11 mouse cellular contexts compared by ENCODE assay signal in genomic region chr2:129133006-129133805, GRCm38 (mm10). TPM values are rescaled to one million over a fixed set of nuclear protein-coding genes. Genes with fewer than 3 reads are reported as not detected.
DNase-seq lines count a peak whose midpoint lies in the region; ATAC-seq and TF ChIP-seq lines count a peak whose summit lies in the region.
"Had no signal": no experiment of that assay in that cellular context is flagged by ENCODE, and none has a peak within 500 bp of the region (broad histone marks: within the 10 kb centered on the region; RNA-seq: fewer than 3 reads in every experiment).

No protein-coding gene starts in this region.

- ATAC-seq in intestine, postnatal 0 days = no peak
- ATAC-seq: inflammation-experienced regulatory T-cells, adult 6 months had no signal

- H3K4me3 ChIP-seq in intestine, postnatal 0 days (ENCODE audit: low read depth, low read length) = no peak overlapping the region
- H3K4me3 ChIP-seq: embryonic facial prominence, embryonic 15.5 days; heart, embryonic 10.5 days had no signal

- H3K27me3 ChIP-seq in intestine, postnatal 0 days (replicated peaks; ENCODE audit: control insufficient read depth, insufficient read depth, low read length) = no peaks in the 10 kb centered on the region
- H3K27me3 ChIP-seq: embryonic facial prominence, embryonic 15.5 days had no signal

- peak; percentile 55 for DNase-seq in ovary, adult 18-20 months (ENCODE audit: low spot score)
- DNase-seq in ovary, postnatal 10 days (ENCODE audit: low spot score) = no peak
- DNase-seq in adrenal gland, postnatal 14 days = peak; percentile 85
- DNase-seq in frontal cortex, postnatal 36 days (ENCODE audit: low spot score in 2 of 2) = peak; percentile 73 to 76
- DNase-seq in right cerebral cortex, postnatal 36 days (ENCODE audit: low spot score in 2 of 2) = peak; percentile 82 to 85
- no peak for DNase-seq in lung, adult 18-20 months
- DNase-seq in urinary bladder, postnatal 10 days (ENCODE audit: low spot score) = no peak

- whole genome bisulfite sequencing in intestine, postnatal 0 days = 95% methylated on average over 14 of the region's 14 CpGs

- no peaks in the 10 kb centered on the region for H3K9me3 ChIP-seq in intestine, postnatal 0 days (ENCODE audit: control insufficient read depth)
- H3K9me3 ChIP-seq: heart, embryonic 10.5 days had no signal

- no peak overlapping the region for H3K9ac ChIP-seq in intestine, postnatal 0 days (ENCODE audit: low read depth, low read length)
- H3K9ac ChIP-seq: embryonic facial prominence, embryonic 15.5 days had no signal

- H3K4me2 ChIP-seq in intestine, postnatal 0 days (replicated peaks; ENCODE audit: low read depth) = no peak overlapping the region
- H3K4me2 ChIP-seq: embryonic facial prominence, embryonic 15.5 days had no signal

- H3K4me1 ChIP-seq in intestine, postnatal 0 days (replicated peaks; ENCODE audit: control insufficient read depth, insufficient read depth, low read length) = 0 out of 2 replicates have a peak, but pooled peaks cover 5% of the 10 kb centered on the region

- peaks cover 18% of the 10 kb centered on the region for H3K36me3 ChIP-seq in intestine, postnatal 0 days (ENCODE audit: control insufficient read depth, insufficient read depth)

- no peak for TF ChIP-seq CTCF in intestine, postnatal 0 days (IDR thresholded peaks at IDR 0.05; ENCODE audit: low read depth)

- no peak overlapping the region for H3K27ac ChIP-seq in intestine, postnatal 0 days (ENCODE audit: low read depth, low read length)
- H3K27ac ChIP-seq: embryonic facial prominence, embryonic 15.5 days; heart, embryonic 10.5 days had no signal

RNA-seq across cellular contexts. Expression of gene Chchd5, which starts 3.7 kb away (rescaled TPM):
- 19.7 and 20.3 TPM in 2 replicates for total RNA-seq in adrenal gland, postnatal 14 days (2021)
- 17.6 and 19.0 TPM in 2 replicates for polyA plus RNA-seq in intestine, postnatal 0 days (2015; fragmentation: Nextera tagmentation; extraction: Ambion mirVana)

RNA-seq across cellular contexts. Expression of gene Polr1b, which starts 32.4 kb away (rescaled TPM):
- total RNA-seq in adrenal gland, postnatal 14 days (2021) = 15.6 and 19.5 TPM in 2 replicates
- 5.3 and 6.0 TPM in 2 replicates for polyA plus RNA-seq in intestine, postnatal 0 days (2015; fragmentation: Nextera tagmentation; extraction: Ambion mirVana)

Comparison
In these comparisons a context has a peak if more than half of its experiments do, and no peak if none do; other contexts are left out.
1. DNase-seq: peak in ovary, adult 18-20 months (single experiment), adrenal gland, postnatal 14 days (single experiment), frontal cortex, postnatal 36 days (2 of 2) and right cerebral cortex, postnatal 36 days (2 of 2); none in ovary, postnatal 10 days (single experiment), lung, adult 18-20 months (0 of 2) and urinary bladder, postnatal 10 days (single experiment).